9 mouse cellular contexts compared by ENCODE assay signal in genomic region chr1:69790337-69791250, GRCm38 (mm10). TPM values are rescaled to one million over a fixed set of nuclear protein-coding genes. Genes with fewer than 3 reads are reported as not detected.
DNase-seq lines count a peak whose midpoint lies in the region; ATAC-seq and TF ChIP-seq lines count a peak whose summit lies in the region.
"Had no signal": no experiment of that assay in that cellular context is flagged by ENCODE, and none has a peak within 500 bp of the region (broad histone marks: within the 10 kb centered on the region; RNA-seq: fewer than 3 reads in every experiment).

No protein-coding gene starts in this region.

- no peaks in the 10 kb centered on the region for H3K36me3 ChIP-seq in ES-E14 (ENCODE audit: control insufficient read depth, insufficient read depth, low read length, poor library complexity, severe bottlenecking)
- no peaks in the 10 kb centered on the region for H3K36me3 ChIP-seq in embryonic facial prominence, embryonic 15.5 days
- no peaks in the 10 kb centered on the region for H3K36me3 ChIP-seq in heart, postnatal 0 days (replicated peaks; ENCODE audit: control insufficient read depth, insufficient read depth, low read length)
- no peaks in the 10 kb centered on the region for H3K36me3 ChIP-seq in liver, embryonic 15.5 days (replicated peaks)
- no peaks in the 10 kb centered on the region for H3K36me3 ChIP-seq in neural tube, embryonic 14.5 days (ENCODE audit: control insufficient read depth, insufficient read depth, low read length)

- H3K9me3 ChIP-seq in ES-E14 (ENCODE audit: control insufficient read depth, insufficient read depth, low read depth, low read length): no peaks in the 10 kb centered on the region
- H3K9me3 ChIP-seq in embryonic facial prominence, embryonic 15.5 days (replicated peaks): no peaks in the 10 kb centered on the region
- H3K9me3 ChIP-seq in heart, postnatal 0 days (replicated peaks; ENCODE audit: control insufficient read depth, low read length): no peaks in the 10 kb centered on the region
- no peaks in the 10 kb centered on the region for H3K9me3 ChIP-seq in liver, embryonic 15.5 days (replicated peaks)
- no peaks in the 10 kb centered on the region for H3K9me3 ChIP-seq in neural tube, embryonic 14.5 days (ENCODE audit: control insufficient read depth, low read length)

- no peak overlapping the region for H3K9ac ChIP-seq in ES-E14 (ENCODE audit: insufficient read depth, low read depth, low read length, poor library complexity, severe bottlenecking)
- no peak overlapping the region for H3K9ac ChIP-seq in embryonic facial prominence, embryonic 15.5 days
- no peak overlapping the region for H3K9ac ChIP-seq in heart, postnatal 0 days (replicated peaks; ENCODE audit: low read depth, low read length)
- no peak overlapping the region for H3K9ac ChIP-seq in liver, embryonic 15.5 days
- H3K9ac ChIP-seq in neural tube, embryonic 14.5 days (replicated peaks; ENCODE audit: low read depth, low read length): peak overlapping the region; percentile 25; the same call in 1 of the 2 replicates

- peak overlapping the region; percentile 42 for H3K4me2 ChIP-seq in embryonic facial prominence, embryonic 15.5 days (replicated peaks)
- H3K4me2 ChIP-seq in heart, postnatal 0 days (ENCODE audit: low read depth, low read length): peak overlapping the region; percentile 51
- H3K4me2 ChIP-seq in liver, embryonic 15.5 days: peak overlapping the region; percentile 10; the same call in 1 of the 2 replicates
- peak overlapping the region; percentile 53 for H3K4me2 ChIP-seq in neural tube, embryonic 14.5 days (ENCODE audit: low read depth, low read length)

- WGBS in embryonic facial prominence, embryonic 15.5 days: 36% methylated on average over 28 of the region's 28 CpGs
- 50% methylated on average over 28 of the region's 28 CpGs for WGBS in heart, postnatal 0 days
- WGBS in liver, embryonic 15.5 days (ENCODE audit: insufficient replicate concordance): 48% methylated on average over 28 of the region's 28 CpGs
- WGBS in neural tube, embryonic 14.5 days: 7% methylated on average over 28 of the region's 28 CpGs

- H3K27ac ChIP-seq in ES-E14 (ENCODE audit: insufficient read depth, low read depth, low read length, poor library complexity, severe bottlenecking): no peak overlapping the region
- H3K27ac ChIP-seq in embryonic facial prominence, embryonic 15.5 days (replicated peaks): no peak overlapping the region
- no peak overlapping the region for H3K27ac ChIP-seq in heart, postnatal 0 days (ENCODE audit: low read depth)
- no peak overlapping the region for H3K27ac ChIP-seq in liver, embryonic 15.5 days (replicated peaks)
- H3K27ac ChIP-seq in neural tube, embryonic 14.5 days (ENCODE audit: low read depth, low read length): no peak overlapping the region; the same call in 1 of the 2 replicates

- no peak for TF ChIP-seq EP300 in heart, postnatal 0 days (IDR thresholded peaks at IDR 0.05; ENCODE audit: low read depth)

- H3K27me3 ChIP-seq in embryonic facial prominence, embryonic 15.5 days: no peaks in the 10 kb centered on the region
- no peaks in the 10 kb centered on the region for H3K27me3 ChIP-seq in heart, postnatal 0 days (ENCODE audit: control insufficient read depth, insufficient read depth, low read length)
- no peaks in the 10 kb centered on the region for H3K27me3 ChIP-seq in liver, embryonic 15.5 days
- H3K27me3 ChIP-seq in neural tube, embryonic 14.5 days (ENCODE audit: control insufficient read depth, insufficient read depth, low read length): no peaks in the 10 kb centered on the region

- no peaks in the 10 kb centered on the region for H3K4me1 ChIP-seq in ES-E14 (ENCODE audit: control insufficient read depth in 2 of 2, insufficient read depth in 2 of 2, low read length in 2 of 2, poor library complexity in 1 of 2)
- H3K4me1 ChIP-seq in embryonic facial prominence, embryonic 15.5 days: no peaks in the 10 kb centered on the region
- H3K4me1 ChIP-seq in heart, postnatal 0 days (ENCODE audit: control insufficient read depth, insufficient read depth): no peaks in the 10 kb centered on the region
- no peaks in the 10 kb centered on the region for H3K4me1 ChIP-seq in liver, embryonic 15.5 days (replicated peaks)
- H3K4me1 ChIP-seq in neural tube, embryonic 14.5 days (ENCODE audit: control insufficient read depth, insufficient read depth, low read length): no peaks in the 10 kb centered on the region

- DNase-seq in ES-E14 (ENCODE audit: low read depth, low spot score): peak; percentile 55
- peak; percentile 10 to 17 for DNase-seq in adrenal gland, postnatal 4 days (ENCODE audit: low spot score in 2 of 2)
- DNase-seq in heart, postnatal 0 days (ENCODE audit: low spot score): peak; percentile 63
- peak; percentile 65 to 71 for DNase-seq in kidney, postnatal 4 days
- DNase-seq in thymus, postnatal 4 days: peak; percentile 66

- ATAC-seq in embryonic facial prominence, embryonic 15.5 days (ENCODE audit: insufficient number of reproducible peaks, low FRiP score, low TSS enrichment, low read depth): no peak
- no peak for ATAC-seq in heart, postnatal 0 days (ENCODE audit: insufficient read depth, low read depth)
- no peak for ATAC-seq in liver, embryonic 15.5 days (ENCODE audit: insufficient read depth)
- peak; percentile 82; the same call in 1 of the 2 replicates for ATAC-seq in neural tube, embryonic 14.5 days (ENCODE audit: low read depth)

- H3K4me3 ChIP-seq in ES-E14 (ENCODE audit: insufficient read depth in 1 of 2, low read depth in 1 of 2, low read length in 2 of 2, poor library complexity in 1 of 2, severe bottlenecking in 1 of 2): no peak overlapping the region
- H3K4me3 ChIP-seq in embryonic facial prominence, embryonic 15.5 days (replicated peaks): peak overlapping the region; percentile 30
- no peak overlapping the region for H3K4me3 ChIP-seq in heart, postnatal 0 days (ENCODE audit: low read depth, low read length)
- no peak overlapping the region for H3K4me3 ChIP-seq in liver, embryonic 15.5 days (replicated peaks)
- peak overlapping the region; percentile 30 for H3K4me3 ChIP-seq in neural tube, embryonic 14.5 days (ENCODE audit: low read depth, low read length)

- in situ Hi-C loops in ES-E14 (cut with MboI; ENCODE audit: low sequenced_read_pairs in 2 of 2, unreplicated experiment in 2 of 2): loop anchor here (25.0 kb wide), 2 partner anchors 222 to 472 kb away; no protein-coding TSS in a partner anchor

- peak; percentile 76 for TF ChIP-seq CTCF in heart, postnatal 0 days (IDR thresholded peaks at IDR 0.05; ENCODE audit: low read depth)

TF ChIP-seq in ES-E14, 5 proteins besides CTCF, POLR2A, EP300 and RAD21:
- TF ChIP-seq ZC3H11A (IDR thresholded peaks at IDR 0.05; ENCODE audit: borderline replicate concordance, low read depth, low read length) (0 out of 2 replicates have a peak, but pooled peaks have one; percentile 62), HCFC1 (IDR thresholded peaks at IDR 0.05; ENCODE audit: borderline replicate concordance, insufficient read depth, low read length) (no peak), ZNF384 (IDR thresholded peaks at IDR 0.05; ENCODE audit: low read depth, low read length) (0 out of 2 replicates have a peak, but pooled peaks have one; percentile 31), CHD2 (IDR thresholded peaks at IDR 0.05; ENCODE audit: low read depth, low read length) (no peak), MAFK (IDR thresholded peaks at IDR 0.05; ENCODE audit: insufficient read depth, low read depth, low read length) (peak; percentile 99)

RNA-seq across cellular contexts. Expression of gene Spag16, which starts 36.2 kb away (rescaled TPM):
- 0.31 and 0.53 TPM in 2 replicates for total RNA-seq in ES-E14 (2012; rRNA removed)
- total RNA-seq in adrenal gland, postnatal 4 days (2021): under 1 TPM; 0.28 to 0.56 TPM
- polyA plus RNA-seq in embryonic facial prominence, embryonic 15.5 days (2015; fragmentation: Nextera tagmentation; extraction: Ambion mirVana): 1.8 and 4.4 TPM in 2 replicates
- total RNA-seq in heart, postnatal 0 days (2014; rRNA removed; ENCODE audit: low replicate concordance): 0.27 and 2.0 TPM in 2 replicates
- polyA plus RNA-seq in heart, postnatal 0 days (2015; fragmentation: Nextera tagmentation; extraction: Ambion mirVana): 0.26 and 0.47 TPM in 2 replicates
- not detected in 2 replicates for polyA plus RNA-seq in liver, embryonic 15.5 days (2015; fragmentation: Nextera tagmentation; extraction: Ambion mirVana)
- polyA plus RNA-seq in neural tube, embryonic 14.5 days (2014; fragmentation: Nextera tagmentation; extraction: Ambion mirVana): 1.4 and 1.7 TPM in 2 replicates
- polyA plus RNA-seq: small intestine, adult 2 months had no signal

Comparison
In these comparisons a context has a peak if more than half of its experiments do, and no peak if none do; other contexts are left out.
1. DNase-seq: peak in every context shown above with its lines; median percentile 68 in kidney, postnatal 4 days; 66 in thymus, postnatal 4 days; 63 in heart, postnatal 0 days; 55 in ES-E14; 14 in adrenal gland, postnatal 4 days.
2. H3K4me3 ChIP-seq: peak in embryonic facial prominence, embryonic 15.5 days (single experiment) and neural tube, embryonic 14.5 days (single experiment); none in ES-E14 (0 of 2), heart, postnatal 0 days (single experiment) and liver, embryonic 15.5 days (single experiment).
3. Peak in every context shown above with its lines, with median percentiles within 50 percentile points of each other: H3K4me2 ChIP-seq.